Mouse (Mus musculus) CH12.LX (cell line): ENCODE measurements at regions not wholly inside any gene's neighbourhood (a gene's known extent, or its start where the extent isn't known, plus 50 kb on each side); places are given as distances from the start of the nearest gene placed in this dataset.

Source experiments
- DNase-seq: peaks from one replicate; pipeline ENCODE4 v3.0.0-alpha.2; 2013; ENCODE audit errors: extremely low read depth
- H3K27ac ChIP-seq: 2 replicates; pipeline ENCODE4 v1.5.1; 2012; ENCODE audit warnings: low read depth, mild to moderate bottlenecking, control low read depth, moderate library complexity; ENCODE audit not compliant: insufficient read depth
- H3K27me3 ChIP-seq: replicated peaks from 2 replicates; pipeline ENCODE3; 2012; ENCODE audit warnings: inconsistent platforms
- H3K36me3 ChIP-seq, 2 experiments: replicated peaks in 1 of 2; 2 replicates each; pipeline versions ENCODE3 to v1.6.1; 2012; ENCODE audit warnings: inconsistent platforms in 1 of 2, low read length in 1 of 2, mild to moderate bottlenecking in 1 of 2, mixed read lengths in 1 of 2, moderate library complexity in 1 of 2; ENCODE audit not compliant: control insufficient read depth in 1 of 2, insufficient read depth in 1 of 2
- H3K4me1 ChIP-seq, 2 experiments: 2 replicates each; pipeline ENCODE4 v1.6.1; 2012; ENCODE audit warnings: inconsistent platforms in 1 of 2, moderate library complexity in 1 of 2; ENCODE audit not compliant: insufficient read depth in 2 of 2, control insufficient read depth in 1 of 2
- H3K4me2 ChIP-seq: 2 replicates; pipeline ENCODE4 v1.6.1; 2012; ENCODE audit warnings: low read depth, mild to moderate bottlenecking, control low read depth; ENCODE audit not compliant: poor library complexity, insufficient read depth, severe bottlenecking
- H3K4me3 ChIP-seq, 3 experiments: fragments of 150-350 bp in 1 of 3; sonication (generic) in 1 of 3; replicated peaks in 1 of 3; 2 replicates each; pipeline versions ENCODE3 to v1.5.1; 2011 to 2012; ENCODE audit warnings: low read depth in 2 of 3, low read length in 2 of 3, mild to moderate bottlenecking in 2 of 3, moderate library complexity in 2 of 3, control low read depth in 1 of 3, improper control_type of control experiment in 1 of 3, inconsistent platforms in 1 of 3, mixed read lengths in 1 of 3; ENCODE audit not compliant: poor library complexity in 1 of 3
- H3K79me2 ChIP-seq: replicated peaks from 2 replicates; pipeline ENCODE4 v1.6.1; 2012; ENCODE audit warnings: mild to moderate bottlenecking, moderate library complexity; ENCODE audit not compliant: control insufficient read depth, poor library complexity, insufficient read depth, severe bottlenecking; ENCODE audit errors: extremely low read depth
- H3K9ac ChIP-seq: 2 replicates; pipeline ENCODE4 v1.6.1; 2012; ENCODE audit warnings: low read depth, mild to moderate bottlenecking, control low read depth, moderate library complexity; ENCODE audit not compliant: insufficient read depth
- H3K9me3 ChIP-seq: replicated peaks from 2 replicates; pipeline ENCODE3; 2012; ENCODE audit warnings: low read length, inconsistent platforms, mixed read lengths
- BHLHE40 ChIP-seq: IDR thresholded peaks from 2 replicates; pipeline ENCODE4 v1.6.1; 2011; ENCODE audit warnings: mild to moderate bottlenecking, low read depth, low read length, improper control_type of control experiment
- CHD2 ChIP-seq: IDR thresholded peaks from 2 replicates; pipeline ENCODE4 v1.6.1; 2011; ENCODE audit warnings: low read length, improper control_type of control experiment
- E2F4 ChIP-seq: IDR thresholded peaks from 2 replicates; pipeline ENCODE4 v1.6.1; 2011; ENCODE audit warnings: low read depth, low read length, improper control_type of control experiment; ENCODE audit not compliant: insufficient replicate concordance
- ELF1 ChIP-seq: IDR thresholded peaks from 2 replicates; pipeline ENCODE4 v1.6.1; 2014; ENCODE audit warnings: low read depth, mild to moderate bottlenecking, inconsistent platforms, low read length, improper control_type of control experiment
- ETS1 ChIP-seq: conservative IDR thresholded peaks from 2 replicates; pipeline ENCODE4 v1.6.1; 2012; ENCODE audit warnings: low read depth, mild to moderate bottlenecking, inconsistent platforms, low read length, improper control_type of control experiment, moderate library complexity
- HCFC1 ChIP-seq: IDR thresholded peaks from 2 replicates; pipeline ENCODE4 v1.6.1; 2012; ENCODE audit warnings: low read depth, mild to moderate bottlenecking, inconsistent platforms, low read length, improper control_type of control experiment
- JUN ChIP-seq: IDR thresholded peaks from 2 replicates; pipeline ENCODE4 v1.6.1; 2011; ENCODE audit warnings: low read depth, mild to moderate bottlenecking, low read length, improper control_type of control experiment, moderate library complexity; ENCODE audit not compliant: insufficient read depth
- JUND ChIP-seq: conservative IDR thresholded peaks from 2 replicates; pipeline ENCODE4 v1.6.1; 2011; ENCODE audit warnings: low read depth, low read length, improper control_type of control experiment
- KAT2A ChIP-seq: IDR thresholded peaks from 2 replicates; pipeline ENCODE4 v1.6.1; 2012; ENCODE audit warnings: low read length, improper control_type of control experiment, inconsistent platforms; ENCODE audit not compliant: insufficient replicate concordance
- MAX ChIP-seq: IDR thresholded peaks from 2 replicates; pipeline ENCODE4 v1.6.1; 2011; ENCODE audit warnings: low read length, improper control_type of control experiment
- MAZ ChIP-seq: IDR thresholded peaks from 2 replicates; pipeline ENCODE4 v1.6.1; 2012; ENCODE audit warnings: low read depth, mild to moderate bottlenecking, inconsistent platforms, low read length, improper control_type of control experiment, moderate library complexity
- MXI1 ChIP-seq: IDR thresholded peaks from 2 replicates; pipeline ENCODE4 v1.6.1; 2011; ENCODE audit warnings: mild to moderate bottlenecking, low read depth, low read length, improper control_type of control experiment
- NRF1 ChIP-seq: IDR thresholded peaks from 2 replicates; pipeline ENCODE4 v1.6.1; 2014; ENCODE audit warnings: low read depth, mild to moderate bottlenecking, inconsistent platforms, low read length, improper control_type of control experiment, moderate library complexity
- POLR2AphosphoS2 ChIP-seq: IDR thresholded peaks from 2 replicates; pipeline ENCODE4 v1.6.1; 2011; ENCODE audit warnings: low read depth, low read length, improper control_type of control experiment
- SMC3 ChIP-seq: IDR thresholded peaks from 2 replicates; pipeline ENCODE4 v1.6.1; 2011; ENCODE audit warnings: low read depth, low read length, improper control_type of control experiment
- TBP ChIP-seq: conservative IDR thresholded peaks from 2 replicates; pipeline ENCODE4 v1.6.1; 2011; ENCODE audit warnings: low read depth, low read length, improper control_type of control experiment
- USF2 ChIP-seq: conservative IDR thresholded peaks from 2 replicates; pipeline ENCODE4 v1.6.1; 2011; ENCODE audit warnings: low read depth, low read length, improper control_type of control experiment
- ZC3H11A ChIP-seq: IDR thresholded peaks from 2 replicates; pipeline ENCODE4 v1.6.1; 2012; ENCODE audit warnings: low read depth, mild to moderate bottlenecking, inconsistent platforms, low read length, improper control_type of control experiment
- ZKSCAN1 ChIP-seq: IDR thresholded peaks from 2 replicates; pipeline ENCODE4 v1.6.1; 2012; ENCODE audit warnings: low read depth, inconsistent platforms, low read length, improper control_type of control experiment, borderline replicate concordance
- ZNF384 ChIP-seq: IDR thresholded peaks from 2 replicates; pipeline ENCODE4 v1.6.1; 2012; ENCODE audit warnings: low read depth, low read length, improper control_type of control experiment, inconsistent platforms
- dilution Hi-C: fragments of 300-500 bp; cut with MboI; formaldehyde crosslinking; loops from 2 replicates; pipeline ENCODE4 v1.14.3; 2020; ENCODE audit warnings: low sequenced_read_pairs; ENCODE audit not compliant: extremely low pct_unique_long_range_greater_than_20kb, extremely low pct_ligation_motif_present
- in situ Hi-C: fragments of 300-500 bp; cut with MboI; formaldehyde crosslinking; loops from 3 replicates; pipeline ENCODE4 v1.14.3; 2019; ENCODE audit warnings: low sequenced_read_pairs, low pct_ligation_motif_present, low pct_unique_long_range_greater_than_20kb, mixed read lengths

DNA sequence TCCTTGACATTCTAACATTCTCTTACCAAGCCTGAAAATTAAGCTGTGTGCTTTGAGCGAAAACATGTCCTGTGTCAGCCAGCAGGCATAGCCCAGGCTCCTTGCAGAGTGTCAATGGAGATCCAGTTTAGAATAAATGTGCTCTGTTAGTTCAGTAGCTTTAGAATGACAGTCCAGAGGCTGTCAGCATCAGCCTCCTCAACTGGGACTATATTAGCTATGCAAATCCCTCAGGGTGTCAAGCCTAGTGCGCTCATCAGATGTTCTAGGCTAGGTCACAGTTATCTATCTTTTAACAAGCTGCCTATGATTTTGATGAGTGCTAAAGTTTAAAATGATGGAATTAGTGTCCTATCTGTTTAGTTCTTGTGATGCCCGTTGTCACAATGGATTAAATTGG lies 281.7 kb upstream of the Btbd3 start:
- no peaks in the 10 kb centered on the region for H3K36me3 ChIP-seq
- in situ Hi-C loops: no loop called here
- no peak for TF ChIP-seq ZC3H11A
- no peak for TF ChIP-seq HCFC1
- no peak for TF ChIP-seq ELF1
- no peak for TF ChIP-seq ETS1
- TF ChIP-seq E2F4: no peak
- TF ChIP-seq SMC3: no peak
- TF ChIP-seq ZNF384: no peak
- TF ChIP-seq CHD2: no peak
- TF ChIP-seq, all 38 proteins: peak for 0
- Histone ChIP-seq H3K27me3 (no peaks in the 10 kb centered on the region), H3K9ac (no peak overlapping the region), H3K4me1 (no peaks in the 10 kb centered on the region), H3K27ac (no peak overlapping the region), H3K79me2 (no peaks in the 10 kb centered on the region), H3K4me3 (no peak overlapping the region), H3K9me3 (peaks cover 37% of the 10 kb centered on the region), H3K4me2 (no peak overlapping the region)
- DNase-seq: no peak
- dilution Hi-C loops: no loop called here

DNA sequence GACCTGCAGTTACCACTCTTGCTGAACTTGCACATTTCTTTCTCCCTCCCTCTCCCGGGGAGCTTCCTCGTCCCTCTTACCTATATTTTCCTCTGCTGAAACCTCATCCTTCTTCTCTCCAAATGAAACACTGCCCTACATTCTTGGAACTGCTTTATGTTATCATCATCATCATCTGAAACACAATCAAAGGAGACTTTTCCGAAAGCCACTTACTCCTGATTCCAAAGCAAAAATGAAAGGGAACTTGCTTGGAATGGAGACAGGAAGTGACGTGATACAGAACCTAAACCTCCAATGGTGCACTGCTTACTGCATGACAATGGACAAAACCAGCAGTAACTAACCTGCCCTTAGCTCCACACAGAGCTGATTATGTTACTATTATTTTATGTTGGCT lies 287.2 kb upstream of the Btbd3 start:
- no peak overlapping the region for H3K27ac ChIP-seq
- TF ChIP-seq TBP (no peak), ETS1 (no peak), POLR2AphosphoS2 (no peak), MAZ (no peak), ZNF384 (no peak), KAT2A (no peak), JUN (no peak), ZKSCAN1 (no peak), MXI1 (no peak), MAX (no peak), USF2 (no peak), JUND (no peak), E2F4 (no peak), BHLHE40 (no peak), NRF1 (no peak)
- TF ChIP-seq, all 38 proteins: peak for 0
- Histone ChIP-seq H3K4me2 (no peak overlapping the region), H3K4me3 (no peak overlapping the region), H3K9me3 (peaks cover 36% of the 10 kb centered on the region), H3K9ac (no peak overlapping the region), H3K27me3 (no peaks in the 10 kb centered on the region), H3K4me1 (no peaks in the 10 kb centered on the region), H3K79me2 (no peaks in the 10 kb centered on the region), H3K36me3 (no peaks in the 10 kb centered on the region)
- dilution Hi-C loops: no loop called here
- DNase-seq: no peak
- in situ Hi-C loops: no loop called here
